Mouse (Mus musculus) MEL (cell line): ENCODE measurements around the gene Fam166b. TPM values are rescaled to one million over a fixed set of nuclear protein-coding genes. Genes with fewer than 3 reads are reported as not detected.

ENCODE experiments used
- DNase-seq: peaks from one replicate; pipeline ENCODE4 v3.0.0; 2011; ENCODE audit warnings: low read depth, low spot score
- H3K27ac ChIP-seq: 2 replicates; pipeline ENCODE4 v1.5.1; 2012; ENCODE audit warnings: low read depth, mild to moderate bottlenecking, control low read depth, low read length, moderate library complexity; ENCODE audit not compliant: control insufficient read depth
- H3K27me3 ChIP-seq, 2 experiments: fragments of 150-350 bp in 1 of 2; sonication (generic) in 1 of 2; 2 replicates each; pipeline ENCODE4 v1.6.1; 2012; ENCODE audit warnings: low read length in 2 of 2, mild to moderate bottlenecking in 2 of 2, improper control_type of control experiment in 1 of 2, moderate library complexity in 1 of 2; ENCODE audit not compliant: insufficient read depth in 2 of 2, control insufficient read depth in 1 of 2
- H3K36me3 ChIP-seq, 2 experiments: 2 replicates each; pipeline ENCODE4 v1.6.1; 2012 to 2014; ENCODE audit warnings: low read length in 2 of 2, improper control_type of control experiment in 1 of 2, inconsistent platforms in 1 of 2, mild to moderate bottlenecking in 1 of 2; ENCODE audit not compliant: insufficient read depth in 2 of 2, control insufficient read depth in 1 of 2
- H3K4me1 ChIP-seq, 2 experiments: fragments of 150-350 bp in 1 of 2; sonication (generic) in 1 of 2; 2 replicates each; pipeline ENCODE4 v1.6.1; 2012; ENCODE audit warnings: low read length in 2 of 2, improper control_type of control experiment in 1 of 2, mild to moderate bottlenecking in 1 of 2; ENCODE audit not compliant: insufficient read depth in 2 of 2, control insufficient read depth in 1 of 2
- H3K4me3 ChIP-seq, 2 experiments: fragments of 150-350 bp in 1 of 2; sonication (generic) in 1 of 2; 2 replicates each; pipeline ENCODE4 v1.5.1; 2012; ENCODE audit warnings: low read depth in 2 of 2, low read length in 2 of 2, mild to moderate bottlenecking in 2 of 2, moderate library complexity in 2 of 2, control low read depth in 1 of 2, improper control_type of control experiment in 1 of 2; ENCODE audit not compliant: control insufficient read depth in 1 of 2, insufficient read depth in 1 of 2
- H3K79me2 ChIP-seq: 2 replicates; pipeline ENCODE4 v1.6.1; 2012; ENCODE audit warnings: mild to moderate bottlenecking, low read length, moderate library complexity; ENCODE audit not compliant: control insufficient read depth, poor library complexity, insufficient read depth
- H3K9ac ChIP-seq: 2 replicates; pipeline ENCODE4 v1.6.1; 2012; ENCODE audit warnings: low read depth, mild to moderate bottlenecking, control low read depth, low read length, moderate library complexity; ENCODE audit not compliant: control insufficient read depth, poor library complexity, severe bottlenecking
- H3K9me3 ChIP-seq: fragments of 150-350 bp; sonication (generic); replicated peaks from 2 replicates; pipeline ENCODE4 v1.6.1; 2012; ENCODE audit warnings: mild to moderate bottlenecking, low read length, improper control_type of control experiment, moderate library complexity; ENCODE audit not compliant: insufficient read depth
- BHLHE40 ChIP-seq: IDR thresholded peaks from 2 replicates; pipeline ENCODE4 v1.6.1; 2012; ENCODE audit warnings: low read depth, mild to moderate bottlenecking, inconsistent platforms, low read length, improper control_type of control experiment, borderline replicate concordance
- CHD1 ChIP-seq: IDR thresholded peaks from 2 replicates; pipeline ENCODE4 v1.6.1; 2012; ENCODE audit warnings: low read depth, mild to moderate bottlenecking, inconsistent platforms, low read length, improper control_type of control experiment
- CTCF ChIP-seq, 3 experiments: IDR thresholded peaks in 2 of 3; conservative IDR thresholded peaks in 1 of 3; 2 replicates each; pipeline ENCODE4 v1.5.1; 2011 to 2012; ENCODE audit warnings: low read length in 3 of 3, low read depth in 2 of 3, mild to moderate bottlenecking in 2 of 3, improper control_type of control experiment in 1 of 3, inconsistent platforms in 1 of 3, mixed read lengths in 1 of 3, moderate library complexity in 1 of 3; ENCODE audit not compliant: control insufficient read depth in 1 of 3, insufficient read depth in 1 of 3, poor library complexity in 1 of 3, severe bottlenecking in 1 of 3
- JUND ChIP-seq: IDR thresholded peaks from 2 replicates; pipeline ENCODE4 v1.6.1; 2011; ENCODE audit warnings: low read depth, mild to moderate bottlenecking, improper control_type of control experiment, low read length
- KAT2A ChIP-seq: conservative IDR thresholded peaks from 2 replicates; pipeline ENCODE4 v1.6.1; 2012; ENCODE audit warnings: low read depth, low read length, improper control_type of control experiment, inconsistent platforms
- MAX ChIP-seq: IDR thresholded peaks from 2 replicates; pipeline ENCODE4 v1.6.1; 2011; ENCODE audit warnings: low read length, improper control_type of control experiment
- MXI1 ChIP-seq: IDR thresholded peaks from 2 replicates; pipeline ENCODE4 v1.6.1; 2011; ENCODE audit warnings: mild to moderate bottlenecking, low read depth, low read length, improper control_type of control experiment
- MYB ChIP-seq: IDR thresholded peaks from 2 replicates; pipeline ENCODE4 v1.6.1; 2011; ENCODE audit warnings: mild to moderate bottlenecking, low read depth, low read length, improper control_type of control experiment
- POLR2AphosphoS5 ChIP-seq: IDR thresholded peaks from 2 replicates; pipeline ENCODE4 v1.6.1; 2012; ENCODE audit warnings: low read depth, borderline replicate concordance, mild to moderate bottlenecking, inconsistent platforms, low read length, moderate library complexity, mixed read lengths
- SIN3A ChIP-seq: IDR thresholded peaks from 2 replicates; pipeline ENCODE4 v1.6.1; 2012; ENCODE audit warnings: low read length, improper control_type of control experiment, inconsistent platforms
- TBP ChIP-seq: IDR thresholded peaks from 2 replicates; pipeline ENCODE4 v1.8.0; 2011; ENCODE audit warnings: low read depth, low read length, improper control_type of control experiment
- ZMIZ1 ChIP-seq: IDR thresholded peaks from 2 replicates; pipeline ENCODE4 v1.6.1; 2012; ENCODE audit warnings: low read depth, mild to moderate bottlenecking, inconsistent platforms, low read length, improper control_type of control experiment, moderate library complexity
- polyA plus RNA-seq, 2 experiments: library from polyadenylated mRNA; stranded (reverse) in 1 of 2; unstranded in 1 of 2; fragments of >175 nt in 1 of 2; fragments of >200 nt in 1 of 2; gene quantifications; 2 replicates each; pipeline versions ENCODE4 v1.2.1 to v1.2.4; 2012; ENCODE audit warnings: low replicate concordance in 2 of 2, low read depth in 1 of 2; ENCODE audit not compliant: insufficient read length in 2 of 2, insufficient read depth in 1 of 2, missing spikeins in 1 of 2
- total RNA-seq: library from RNA; depleted of rRNA; stranded (reverse); fragments of 300-350 nt; gene quantifications from 2 replicates; pipeline ENCODE4 v1.2.3, GENCODE M21; 2012

The Fam166b gene
- total and polyA plus RNA-seq, 3 experiments = not detected

DNA sequence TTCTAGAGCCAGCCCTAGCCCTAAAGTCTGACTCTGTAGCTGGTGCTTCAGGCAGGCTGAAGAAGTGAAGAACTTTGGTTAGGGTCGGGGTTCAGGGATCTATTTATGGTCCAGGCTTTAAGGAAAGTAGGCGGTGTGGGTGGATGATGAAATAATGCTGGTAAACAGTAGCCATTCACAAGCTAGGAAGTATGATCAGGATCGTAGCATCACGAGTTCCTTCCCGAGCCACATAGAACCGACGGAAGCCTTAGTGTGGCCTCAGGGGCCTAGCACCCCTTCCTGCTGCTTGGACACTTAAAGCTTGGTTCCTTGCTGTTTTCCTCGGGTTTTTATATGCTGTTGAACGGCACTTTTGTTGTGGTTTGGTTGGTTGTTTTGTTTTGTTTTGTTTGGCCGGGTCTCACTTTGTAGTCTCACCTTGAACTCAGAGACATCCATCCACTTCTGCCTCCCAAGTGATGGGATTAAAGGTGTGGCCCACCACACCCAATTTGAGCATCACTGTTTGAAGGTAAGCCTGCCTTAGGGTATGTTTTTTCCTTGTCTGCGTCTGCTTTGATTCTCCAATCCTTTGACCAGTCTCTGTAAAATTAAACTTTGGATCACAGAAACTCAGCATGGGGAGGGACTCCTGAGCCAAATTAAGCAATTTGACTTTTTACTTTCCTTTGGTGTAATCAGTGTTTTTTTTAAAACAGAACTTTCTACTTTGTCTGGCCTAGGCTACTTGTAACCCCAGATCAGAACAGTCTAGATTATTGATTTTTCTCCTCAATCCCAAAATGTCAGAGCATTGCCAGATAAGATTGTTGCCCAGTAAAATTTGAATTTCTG lies 45.5 kb downstream of the Fam166b start:
- Histone ChIP-seq H3K9ac (peak overlapping the region; percentile 56), H3K4me1 (peaks cover 6 to 17% of the 10 kb centered on the region in 2 experiments), H3K4me3 (peak overlapping the region; percentile 61 to 94), H3K27me3 (no peaks in the 10 kb centered on the region), H3K9me3 (no peaks in the 10 kb centered on the region), H3K79me2 (0 out of 2 replicates have a peak, but pooled peaks cover 1% of the 10 kb centered on the region), H3K27ac (peak overlapping the region; percentile 55), H3K36me3 (peaks cover 0 to 14% of the 10 kb centered on the region in 2 experiments; a peak in 2 of 4 replicates)
- no peak for TF ChIP-seq ZMIZ1
- TF ChIP-seq CHD1 = no peak
- no peak for TF ChIP-seq POLR2AphosphoS5
- TF ChIP-seq TBP = no peak
- no peak for TF ChIP-seq MXI1
- TF ChIP-seq SIN3A = no peak
- no peak for TF ChIP-seq KAT2A
- no peak for TF ChIP-seq JUND
- no peak for TF ChIP-seq CTCF (IDR thresholded peaks at IDR 0.05 in 2 of 3, conservative IDR thresholded peaks at IDR 0.05 in 1 of 3; ENCODE audit: control insufficient read depth in 1 of 3, insufficient read depth in 1 of 3, low read depth in 2 of 3, low read length in 3 of 3, poor library complexity in 1 of 3, severe bottlenecking in 1 of 3)
- DNase-seq = peak; percentile 51

DNA sequence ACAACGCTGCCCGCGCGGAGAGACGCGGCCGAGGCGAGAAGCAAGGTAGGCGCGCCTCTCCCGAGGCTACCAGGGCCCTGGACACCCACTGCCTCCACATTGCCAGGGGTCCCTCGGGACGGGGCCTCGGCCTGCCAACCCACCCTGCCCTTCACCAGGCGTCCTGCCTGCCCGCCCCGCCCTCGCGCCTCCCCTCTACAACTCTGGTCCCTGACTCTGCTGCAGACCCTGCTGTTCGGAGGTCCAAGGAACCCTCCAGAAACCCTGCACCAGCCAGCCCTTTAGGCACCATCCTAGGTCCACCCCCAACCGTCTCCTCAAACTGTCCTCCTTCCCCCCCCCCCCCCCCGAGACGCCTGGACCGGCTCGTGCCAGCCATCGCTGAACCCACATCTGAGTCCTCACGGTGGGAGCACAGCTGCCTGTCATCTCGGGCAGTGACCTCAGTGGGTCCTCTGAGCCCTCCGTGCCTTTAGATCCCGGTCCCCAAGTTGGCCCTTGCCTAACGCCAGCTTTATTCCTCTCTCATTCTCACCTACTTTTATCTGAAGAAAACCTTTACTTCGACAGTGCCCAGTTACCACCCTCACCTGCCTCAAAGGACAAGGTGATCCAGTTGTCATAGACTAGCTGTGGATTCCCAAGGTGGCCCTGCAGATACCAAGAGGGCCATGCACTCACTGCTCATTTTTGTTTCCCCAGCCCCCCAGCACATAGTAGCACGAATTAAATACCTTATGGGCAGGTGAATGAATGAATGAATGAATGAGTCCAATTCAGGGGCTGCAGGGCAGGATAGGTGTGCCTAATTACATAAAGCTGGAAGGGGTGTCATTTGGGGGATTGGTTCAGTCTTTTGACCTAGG lies 46.5 kb downstream of the Fam166b start:
- H3K9me3 ChIP-seq = no peaks in the 10 kb centered on the region
- 0 out of 2 replicates have a peak, but pooled peaks cover 1% of the 10 kb centered on the region for H3K79me2 ChIP-seq
- H3K27me3 ChIP-seq = no peaks in the 10 kb centered on the region
- peaks cover 0 to 14% of the 10 kb centered on the region in 2 experiments; a peak in 2 of 4 replicates for H3K36me3 ChIP-seq
- peaks cover 6 to 17% of the 10 kb centered on the region in 2 experiments for H3K4me1 ChIP-seq
- TF ChIP-seq BHLHE40 (0 out of 2 replicates have a peak, but pooled peaks have one; percentile 1), MAX (0 out of 2 replicates have a peak, but pooled peaks have one; percentile 7), MYB (no peak)
- H3K9ac ChIP-seq = peak overlapping the region; percentile 56
- H3K27ac ChIP-seq = peak overlapping the region; percentile 7; the same call in 1 of the 2 replicates
- DNase-seq = peak; percentile 46
- peak overlapping the region; percentile 61 to 94 for H3K4me3 ChIP-seq
